8 mouse cellular contexts compared by ENCODE assay signal in genomic region chr7:90475793-90476312, GRCm38 (mm10). TPM values are rescaled to one million over a fixed set of nuclear protein-coding genes. Genes with fewer than 3 reads are reported as not detected.
DNase-seq lines count a peak whose midpoint lies in the region; ATAC-seq lines count a peak whose summit lies in the region.

Tmem126b (minus strand) TSS chr7:90476001.

- peak; percentile 100 for DNase-seq in B cell, adult 2 months
- DNase-seq in brain, adult 2 months (ENCODE audit: low read depth, low spot score) = peak; percentile 100
- DNase-seq in heart, embryonic 10.5 days (ENCODE audit: low spot score) = peak; percentile 99
- DNase-seq in liver = peak; percentile 100
- peak; percentile 99 for DNase-seq in spleen, postnatal 4 days (ENCODE audit: low spot score in 2 of 2)

- peak; percentile 99 for ATAC-seq in erythroblast, adult 5-6 weeks (replicated peaks; ENCODE audit: low FRiP score, poor library complexity, severe bottlenecking)
- peak; percentile 100 for ATAC-seq in kidney, embryonic 15.5 days (replicated peaks; ENCODE audit: low FRiP score)
- ATAC-seq in monocyte, adult 5-6 weeks (replicated peaks; ENCODE audit: insufficient number of reproducible peaks, low FRiP score, low TSS enrichment, poor library complexity, severe bottlenecking) = peak; percentile 99

- peak within 1 kb of the TSS; percentile 65 for H3K4me3 ChIP-seq in heart, embryonic 10.5 days
- peak within 1 kb of the TSS; percentile 70 for H3K4me3 ChIP-seq in kidney, embryonic 15.5 days (replicated peaks)

- H3K9me3 ChIP-seq in heart, embryonic 10.5 days = no peaks in the 10 kb centered on the region
- H3K9me3 ChIP-seq in kidney, embryonic 15.5 days (replicated peaks) = no peaks in the 10 kb centered on the region

- WGBS in heart, embryonic 10.5 days = under 1% methylated on average over 36 of the region's 36 CpGs
- 0% methylated on average over 36 of the region's 36 CpGs for WGBS in kidney, embryonic 15.5 days

- H3K4me2 ChIP-seq in kidney, embryonic 15.5 days = peak within 1 kb of the TSS; percentile 94

- H3K27ac ChIP-seq in heart, embryonic 10.5 days = peak within 1 kb of the TSS; percentile 91
- H3K27ac ChIP-seq in kidney, embryonic 15.5 days = peak within 1 kb of the TSS; percentile 66

- no peaks in the 10 kb centered on the region for H3K27me3 ChIP-seq in heart, embryonic 10.5 days (ENCODE audit: insufficient read depth, poor library complexity, severe bottlenecking)
- H3K27me3 ChIP-seq in kidney, embryonic 15.5 days = peaks cover 10% of the 10 kb centered on the region

- H3K9ac ChIP-seq in kidney, embryonic 15.5 days = peak within 1 kb of the TSS; percentile 64

- H3K4me1 ChIP-seq in heart, embryonic 10.5 days = 0 out of 2 replicates have a peak, but pooled peaks cover 5% of the 10 kb centered on the region
- H3K4me1 ChIP-seq in kidney, embryonic 15.5 days = peaks cover 12% of the 10 kb centered on the region

- 0 out of 2 replicates have a peak, but pooled peaks cover 2% of the 10 kb centered on the region for H3K36me3 ChIP-seq in heart, embryonic 10.5 days
- H3K36me3 ChIP-seq in kidney, embryonic 15.5 days = peaks cover 4% of the 10 kb centered on the region; the same call in 1 of the 2 replicates

RNA-seq across cellular contexts. Expression of gene Tmem126b, which starts in this region (rescaled TPM):
- total RNA-seq in erythroblast, adult 5-6 weeks (2015; ENCODE audit: low replicate concordance) = 4.6 and 7.1 TPM in 2 replicates
- total RNA-seq in erythroblast, adult 5-6 weeks (2017; ENCODE audit: low replicate concordance) = 3.2 and 5.6 TPM in 2 replicates
- 29.5 and 33.6 TPM in 2 replicates for polyA plus RNA-seq in heart, embryonic 10.5 days (2016; fragmentation: Nextera tagmentation; extraction: Ambion mirVana)
- 35.3 and 37.1 TPM in 2 replicates for polyA plus RNA-seq in kidney, embryonic 15.5 days (2015; fragmentation: Nextera tagmentation; extraction: Ambion mirVana)
- total RNA-seq in monocyte, adult 5-6 weeks (2017) = 5.9 to 8.8 TPM (median 8.7 TPM) in 3 replicates

Comparison
In these comparisons a context has a peak if more than half of its experiments do, and no peak if none do; other contexts are left out.
1. Peak in every context shown above with its lines: DNase-seq, ATAC-seq, H3K4me3 ChIP-seq and H3K27ac ChIP-seq.